Mouse (Mus musculus) erythroblast, embryonic 14.5 days (primary cell): ENCODE measurements around the gene Slc2a13.

Experiments used
- GATA1 ChIP-seq: IDR thresholded peaks from 2 replicates; pipeline ENCODE4 v1.6.1; 2012; ENCODE audit warnings: low read length, inconsistent platforms, mixed read lengths
- TAL1 ChIP-seq: IDR thresholded peaks from 3 replicates; pipeline ENCODE4 v1.6.1; 2012; ENCODE audit warnings: low read length, inconsistent platforms, mixed read lengths

GRCm38 (mm10) chr15:91251544-91252408 lies 321.3 kb downstream of the Slc2a13 start:
- TF ChIP-seq TAL1 = no peak
- no peak for TF ChIP-seq GATA1
